ENCODE assay signal across 8 mouse cellular contexts in the genomic region with DNA sequence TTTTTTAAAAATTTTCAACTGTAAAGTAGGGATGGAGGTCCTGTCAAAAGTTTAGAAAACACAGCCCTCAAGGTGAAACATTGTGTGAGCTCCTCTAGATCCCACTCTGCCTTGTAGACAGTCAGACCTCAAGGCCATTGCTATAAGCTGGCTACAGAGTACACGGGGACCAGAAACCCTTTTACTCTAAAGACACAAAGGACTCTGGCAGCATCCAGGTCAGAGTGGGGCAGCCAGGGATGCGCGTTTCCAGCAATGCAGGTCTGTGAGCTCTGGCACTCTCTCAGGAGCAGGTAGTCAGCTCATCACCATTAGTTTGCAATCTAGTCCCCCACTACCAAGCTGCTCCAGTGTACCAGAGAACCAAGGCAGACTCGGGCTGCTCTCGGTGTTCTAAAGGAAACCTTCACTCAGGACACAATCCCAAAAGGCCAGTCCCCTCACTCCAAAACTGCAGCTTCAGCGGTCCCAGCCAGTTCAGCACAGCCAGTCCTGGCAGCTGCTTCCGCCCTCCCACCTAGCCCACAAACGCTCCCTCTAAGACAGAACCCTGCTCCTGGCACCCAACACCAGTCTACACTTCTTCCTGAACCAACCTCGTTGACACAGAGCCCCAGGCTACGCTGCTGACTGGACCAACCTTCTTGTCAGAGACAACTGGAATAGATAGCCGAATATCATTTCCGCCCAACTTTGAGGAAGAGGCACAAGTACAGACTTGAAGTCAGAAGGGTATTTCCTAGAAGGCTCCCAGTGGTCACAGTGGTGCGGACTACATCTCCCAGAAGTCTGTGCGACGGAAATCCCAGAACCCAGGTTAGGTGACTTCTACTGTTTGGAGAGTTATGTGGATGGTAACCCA. TPM values are rescaled to one million over a fixed set of nuclear protein-coding genes. Genes with fewer than 3 reads are reported as not detected.
DNase-seq lines count a peak whose midpoint lies in the region; ATAC-seq lines count a peak whose summit lies in the region.
"Not testable (repeated sequence)": the region's sequence is repeated elsewhere in the genome, so short reads cannot be mapped to it uniquely, and the experiment has no call there.

A gene (minus strand): TSS at position 684 of the 862 bp plus-strand sequence.
A gene (minus strand): TSS at position 761 of the 862 bp plus-strand sequence.

- peak within 1 kb of the TSS; percentile 67 for H3K4me3 ChIP-seq in brown adipose tissue, adult 24 weeks (ENCODE audit: insufficient read depth, low read depth, low read length)
- peak within 1 kb of the TSS; percentile 37 for H3K4me3 ChIP-seq in forebrain, embryonic 12.5 days (replicated peaks)
- H3K4me3 ChIP-seq in heart, embryonic 16.5 days (ENCODE audit: low read length), result peak within 1 kb of the TSS; percentile 72
- peak within 1 kb of the TSS; percentile 64 for H3K4me3 ChIP-seq in liver, embryonic 13.5 days (replicated peaks)
- H3K4me3 ChIP-seq in stomach, embryonic 15.5 days (replicated peaks), result peak within 1 kb of the TSS; percentile 54

- H3K4me2 ChIP-seq in forebrain, embryonic 12.5 days, result peak within 1 kb of the TSS; percentile 51
- H3K4me2 ChIP-seq in heart, embryonic 16.5 days (ENCODE audit: low read depth, low read length), result peak within 1 kb of the TSS; percentile 71
- H3K4me2 ChIP-seq in liver, embryonic 13.5 days, result peak within 1 kb of the TSS; percentile 70
- peak within 1 kb of the TSS; percentile 58 for H3K4me2 ChIP-seq in stomach, embryonic 15.5 days

- H3K9ac ChIP-seq in forebrain, embryonic 12.5 days, result peak within 1 kb of the TSS; percentile 17; the same call in 1 of the 2 replicates
- peak within 1 kb of the TSS; percentile 67 for H3K9ac ChIP-seq in heart, embryonic 16.5 days (ENCODE audit: low read length)
- H3K9ac ChIP-seq in liver, embryonic 13.5 days, result peak within 1 kb of the TSS; percentile 69
- H3K9ac ChIP-seq in stomach, embryonic 15.5 days, result not testable (repeated sequence)

- WGBS in forebrain, embryonic 12.5 days, result 20% methylated on average over 15 of the region's 15 CpGs
- WGBS in heart, embryonic 16.5 days, result 12% methylated on average over 13 of the region's 15 CpGs
- 11% methylated on average over 15 of the region's 15 CpGs for WGBS in liver, embryonic 13.5 days (ENCODE audit: insufficient replicate concordance)
- 12% methylated on average over 13 of the region's 15 CpGs for WGBS in stomach, embryonic 15.5 days

- peak; percentile 90 for DNase-seq in CD4-positive helper T cell, adult 2 months (ENCODE audit: low read depth, low spot score)
- peak; percentile 85 for DNase-seq in kidney, postnatal 14 days
- peak; percentile 34 for DNase-seq in liver, embryonic 13.5 days
- peak; percentile 88 for DNase-seq in naive thymus-derived CD4-positive, alpha-beta T cell, adult 2 months (ENCODE audit: low read depth)

- H3K4me1 ChIP-seq in brown adipose tissue, adult 24 weeks (ENCODE audit: control insufficient read depth, insufficient read depth, insufficient read length, low read length); forebrain, embryonic 12.5 days; heart, embryonic 16.5 days (ENCODE audit: control insufficient read depth, insufficient read depth, low read length); liver, embryonic 13.5 days (replicated peaks); stomach, embryonic 15.5 days: not testable (repeated sequence)

- H3K36me3 ChIP-seq in forebrain, embryonic 12.5 days (replicated peaks); heart, embryonic 16.5 days (ENCODE audit: control insufficient read depth, insufficient read depth); liver, embryonic 13.5 days; stomach, embryonic 15.5 days: not testable (repeated sequence)

- H3K27me3 ChIP-seq in forebrain, embryonic 12.5 days; heart, embryonic 16.5 days (ENCODE audit: control insufficient read depth, insufficient read depth, low read length); liver, embryonic 13.5 days; stomach, embryonic 15.5 days (replicated peaks): not testable (repeated sequence)

- H3K9me3 ChIP-seq in forebrain, embryonic 12.5 days; heart, embryonic 16.5 days (replicated peaks; ENCODE audit: control insufficient read depth, low read length); liver, embryonic 13.5 days (replicated peaks); stomach, embryonic 15.5 days: not testable (repeated sequence)

- peak; percentile 85 for ATAC-seq in forebrain, embryonic 12.5 days (ENCODE audit: low FRiP score)
- ATAC-seq in heart, embryonic 16.5 days (replicated peaks; ENCODE audit: extremely low read depth, insufficient read depth, low FRiP score), result peak; percentile 93
- ATAC-seq in liver, embryonic 13.5 days (ENCODE audit: low read depth), result peak; percentile 95
- ATAC-seq in stomach, embryonic 15.5 days (ENCODE audit: insufficient read depth, low FRiP score, low read depth), result peak; percentile 92

- H3K27ac ChIP-seq in brown adipose tissue, adult 24 weeks (replicated peaks; ENCODE audit: low read depth, low read length), result peak within 1 kb of the TSS; percentile 13; the same call in 1 of the 2 replicates
- H3K27ac ChIP-seq in forebrain, embryonic 12.5 days; heart, embryonic 16.5 days (ENCODE audit: low read length); stomach, embryonic 15.5 days: not testable (repeated sequence)
- peak within 1 kb of the TSS; percentile 39; the same call in 1 of the 2 replicates for H3K27ac ChIP-seq in liver, embryonic 13.5 days

RNA-seq across cellular contexts. Expression of the first gene that starts in this region (rescaled TPM):
- 3.7 TPM in 1 of 2 replicates, not detected in the other for polyA plus RNA-seq in brown adipose tissue, adult 24 weeks (2012; ENCODE audit: insufficient read depth, insufficient read length, missing spikeins)
- not detected in 2 replicates for polyA plus RNA-seq in forebrain, embryonic 12.5 days (2016; fragmentation: Nextera tagmentation; extraction: Ambion mirVana)
- polyA plus RNA-seq in heart, embryonic 16.5 days (2015; fragmentation: Nextera tagmentation; extraction: Ambion mirVana), result 0.71 TPM in 1 of 2 replicates, not detected in the other
- 0.27 TPM in 1 of 2 replicates, not detected in the other for polyA plus RNA-seq in liver, embryonic 13.5 days (2015; fragmentation: Nextera tagmentation; extraction: Ambion mirVana)
- 0.21 and 0.44 TPM in 2 replicates for polyA plus RNA-seq in stomach, embryonic 15.5 days (2015; fragmentation: Nextera tagmentation; extraction: Ambion mirVana)

RNA-seq across cellular contexts. Expression of the second gene that starts in this region (rescaled TPM):
- 0.59 and 1.9 TPM in 2 replicates for polyA plus RNA-seq in brown adipose tissue, adult 24 weeks (2012; ENCODE audit: insufficient read depth, insufficient read length, missing spikeins)
- polyA plus RNA-seq in forebrain, embryonic 12.5 days (2016; fragmentation: Nextera tagmentation; extraction: Ambion mirVana), result 0.56 and 0.86 TPM in 2 replicates
- 1.0 and 1.7 TPM in 2 replicates for polyA plus RNA-seq in heart, embryonic 16.5 days (2015; fragmentation: Nextera tagmentation; extraction: Ambion mirVana)
- 0.48 and 0.61 TPM in 2 replicates for polyA plus RNA-seq in liver, embryonic 13.5 days (2015; fragmentation: Nextera tagmentation; extraction: Ambion mirVana)
- polyA plus RNA-seq in stomach, embryonic 15.5 days (2015; fragmentation: Nextera tagmentation; extraction: Ambion mirVana), result 1.8 and 2.0 TPM in 2 replicates

Comparison
In these comparisons a context has a peak if more than half of its experiments do, and no peak if none do; other contexts are left out.
1. Peak in ATAC-seq, H3K4me3 ChIP-seq, H3K9ac ChIP-seq and H3K4me2 ChIP-seq in forebrain, embryonic 12.5 days; RNA of the genes that start here not detected or under 1 TPM.
2. Peak in DNase-seq, ATAC-seq, H3K4me3 ChIP-seq, H3K27ac ChIP-seq, H3K9ac ChIP-seq and H3K4me2 ChIP-seq in liver, embryonic 13.5 days; RNA of the genes that start here not detected or under 1 TPM.
3. DNase-seq: peak in every context shown above with its lines; median percentile 90 in CD4-positive helper T cell, adult 2 months; 88 in naive thymus-derived CD4-positive, alpha-beta T cell, adult 2 months; 85 in kidney, postnatal 14 days; 34 in liver, embryonic 13.5 days.